Mouse (Mus musculus): ENCODE measurements around the gene Rgp1. TPM values are rescaled to one million over a fixed set of nuclear protein-coding genes. Genes with fewer than 3 reads are reported as not detected.

Rgp1 gene
- polyA plus RNA-seq, 1 experiment from 2014 or later = 30.7 TPM

- H3K4me2 ChIP-seq = peak overlapping the region; percentile 85
- peak overlapping the region; percentile 90 for H3K4me3 ChIP-seq (replicated peaks)
- WGBS = 66% methylated on average over 4 of the region's 4 CpGs
- H3K36me3 ChIP-seq = peaks cover 41% of the 10 kb centered on the region
- peaks cover 42% of the 10 kb centered on the region for H3K4me1 ChIP-seq
- H3K27ac ChIP-seq = no peak overlapping the region
- peak overlapping the region; percentile 96 for H3K9ac ChIP-seq
- ATAC-seq (replicated peaks; ENCODE audit: low FRiP score) = no peak
- H3K9me3 ChIP-seq (replicated peaks) = no peaks in the 10 kb centered on the region
- H3K27me3 ChIP-seq = no peaks in the 10 kb centered on the region
These were observed 15.0 kb upstream of the Rgp1 start for GRCm38 (mm10) chr4:43563601-43563875.

GRCm38 (mm10) chr4:43564231-43564630 is 14.3 kb upstream of the Rgp1 start:
- ATAC-seq (replicated peaks; ENCODE audit: low FRiP score) = no peak
- H3K4me1 ChIP-seq = peaks cover 36% of the 10 kb centered on the region
- H3K27ac ChIP-seq = no peak overlapping the region
- H3K9ac ChIP-seq = 0 out of 2 replicates have a peak overlapping the region, but pooled peaks have one; percentile 10
- WGBS = 44% methylated on average over 2 of the region's 2 CpGs
- no peaks in the 10 kb centered on the region for H3K9me3 ChIP-seq (replicated peaks)
- no peak overlapping the region for H3K4me2 ChIP-seq
- H3K4me3 ChIP-seq (replicated peaks) = peak overlapping the region; percentile 90; the same call in 1 of the 2 replicates
- H3K36me3 ChIP-seq = peaks cover 48% of the 10 kb centered on the region
- H3K27me3 ChIP-seq = no peaks in the 10 kb centered on the region

GRCm38 (mm10) chr4:43567140-43567539 is 11.4 kb upstream of the Rgp1 start:
- peaks cover 77% of the 10 kb centered on the region for H3K36me3 ChIP-seq
- no peak overlapping the region for H3K4me3 ChIP-seq (replicated peaks)
- ATAC-seq (replicated peaks; ENCODE audit: low FRiP score) = no peak
- no peak overlapping the region for H3K9ac ChIP-seq
- 95% methylated on average over 9 of the region's 9 CpGs for WGBS
- no peak overlapping the region for H3K27ac ChIP-seq
- peaks cover 13% of the 10 kb centered on the region for H3K4me1 ChIP-seq
- H3K9me3 ChIP-seq (replicated peaks) = no peaks in the 10 kb centered on the region
- no peaks in the 10 kb centered on the region for H3K27me3 ChIP-seq
- no peak overlapping the region for H3K4me2 ChIP-seq

DNA sequence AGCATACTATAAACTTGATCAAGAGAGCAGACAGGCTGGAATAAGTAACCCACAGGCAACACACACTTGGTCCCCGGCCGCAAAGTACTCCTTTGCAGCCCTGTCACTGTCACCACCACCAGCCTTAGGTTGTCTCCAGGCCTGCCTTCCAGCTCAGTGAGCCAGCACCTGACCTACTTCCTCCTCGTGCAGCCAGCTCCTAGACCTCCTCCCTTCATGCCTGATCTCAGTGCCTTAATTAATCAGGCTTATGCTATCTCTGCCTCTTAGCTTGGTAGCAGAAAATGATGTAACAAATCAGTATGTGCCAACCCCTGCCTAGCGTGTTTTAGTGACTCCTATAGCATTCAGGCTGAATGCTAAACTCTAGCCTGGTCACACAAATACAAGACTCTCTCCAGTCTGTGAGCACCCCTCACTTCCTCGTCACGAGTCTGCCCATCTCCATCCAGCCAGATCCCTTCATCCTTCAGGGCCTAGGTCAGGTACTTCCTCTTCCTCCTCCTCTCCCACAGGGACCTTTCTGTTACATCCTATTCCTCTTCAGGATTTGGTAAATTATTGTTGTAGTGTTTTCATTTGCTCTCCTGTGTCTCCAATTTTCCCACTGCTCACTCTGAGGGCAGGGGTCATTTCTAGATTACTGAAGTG is 7.0 kb upstream of the Rgp1 start:
- H3K4me2 ChIP-seq = no peak overlapping the region
- H3K27ac ChIP-seq = no peak overlapping the region
- H3K9me3 ChIP-seq (replicated peaks) = no peaks in the 10 kb centered on the region
- H3K4me1 ChIP-seq = peaks cover 17% of the 10 kb centered on the region
- no peak overlapping the region for H3K4me3 ChIP-seq (replicated peaks)
- H3K9ac ChIP-seq = no peak overlapping the region
- 78% methylated on average over 6 of the region's 6 CpGs for WGBS
- ATAC-seq (replicated peaks; ENCODE audit: low FRiP score) = no peak
- no peaks in the 10 kb centered on the region for H3K27me3 ChIP-seq
- peaks cover 78% of the 10 kb centered on the region for H3K36me3 ChIP-seq

DNA sequence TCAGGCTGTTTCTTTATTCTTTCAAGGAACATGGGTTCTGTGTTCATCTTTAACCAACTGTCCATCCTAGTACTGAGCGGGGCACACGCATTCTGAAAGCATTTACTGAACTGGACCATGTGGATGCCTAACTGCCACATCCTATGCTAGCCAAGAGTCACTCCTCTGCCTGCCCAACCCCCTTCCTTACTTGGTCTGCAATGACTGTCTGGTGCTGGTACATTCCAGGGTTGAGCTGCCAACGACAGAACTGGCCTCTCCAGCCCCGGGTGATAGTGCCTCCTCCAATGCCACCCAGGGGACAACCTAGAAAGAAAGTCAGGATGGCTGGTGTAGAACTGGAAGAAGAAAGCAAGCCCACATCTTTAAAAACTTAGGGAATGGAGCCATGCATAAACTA is 5.0 kb upstream of the Rgp1 start:
- 87% methylated on average over 4 of the region's 4 CpGs for WGBS
- no peaks in the 10 kb centered on the region for H3K27me3 ChIP-seq
- no peak overlapping the region for H3K4me3 ChIP-seq (replicated peaks)
- H3K4me2 ChIP-seq = no peak overlapping the region
- H3K27ac ChIP-seq = no peak overlapping the region
- H3K36me3 ChIP-seq = peaks cover 58% of the 10 kb centered on the region
- H3K9me3 ChIP-seq (replicated peaks) = no peaks in the 10 kb centered on the region
- peaks cover 32% of the 10 kb centered on the region for H3K4me1 ChIP-seq
- no peak for ATAC-seq (replicated peaks; ENCODE audit: low FRiP score)
- no peak overlapping the region for H3K9ac ChIP-seq

DNA sequence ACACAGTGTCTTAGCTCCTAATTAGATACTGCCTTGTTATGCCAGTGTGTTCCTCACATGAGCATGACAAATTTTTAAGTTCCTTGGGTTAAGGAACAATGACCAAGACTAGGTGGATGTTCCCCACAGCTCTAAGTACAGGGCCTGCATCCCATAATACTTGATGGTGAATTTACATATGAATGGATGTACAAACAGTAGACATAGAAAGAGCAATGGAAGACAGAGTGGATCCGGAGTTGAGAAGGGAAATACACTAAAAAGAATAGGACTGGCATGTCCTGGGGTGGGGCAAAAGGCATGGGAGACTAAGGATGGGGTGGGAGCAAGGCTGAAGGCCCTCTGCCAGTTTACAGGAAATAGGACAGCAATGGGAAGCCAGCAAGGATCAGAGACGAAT is 3.2 kb upstream of the Rgp1 start:
- H3K4me1 ChIP-seq = peaks cover 44% of the 10 kb centered on the region
- H3K4me2 ChIP-seq = no peak overlapping the region
- H3K4me3 ChIP-seq (replicated peaks) = no peak overlapping the region
- no peaks in the 10 kb centered on the region for H3K9me3 ChIP-seq (replicated peaks)
- H3K9ac ChIP-seq = no peak overlapping the region
- ATAC-seq (replicated peaks; ENCODE audit: low FRiP score) = no peak
- H3K27ac ChIP-seq = no peak overlapping the region
- H3K36me3 ChIP-seq = peaks cover 44% of the 10 kb centered on the region
- H3K27me3 ChIP-seq = no peaks in the 10 kb centered on the region
- 79% methylated on average over 2 of the region's 2 CpGs for WGBS

GRCm38 (mm10) chr4:43577237-43577881 is 1.2 kb upstream of the Rgp1 start:
- no peaks in the 10 kb centered on the region for H3K9me3 ChIP-seq (replicated peaks)
- peaks cover 45% of the 10 kb centered on the region for H3K4me1 ChIP-seq
- 38% methylated on average over 8 of the region's 8 CpGs for WGBS
- no peaks in the 10 kb centered on the region for H3K27me3 ChIP-seq
- no peak for ATAC-seq (replicated peaks; ENCODE audit: low FRiP score)
- H3K9ac ChIP-seq = peak overlapping the region; percentile 72
- H3K36me3 ChIP-seq = peaks cover 44% of the 10 kb centered on the region
- H3K27ac ChIP-seq = no peak overlapping the region
- peak overlapping the region; percentile 81 for H3K4me2 ChIP-seq
- peak overlapping the region; percentile 62 for H3K4me3 ChIP-seq (replicated peaks)

DNA sequence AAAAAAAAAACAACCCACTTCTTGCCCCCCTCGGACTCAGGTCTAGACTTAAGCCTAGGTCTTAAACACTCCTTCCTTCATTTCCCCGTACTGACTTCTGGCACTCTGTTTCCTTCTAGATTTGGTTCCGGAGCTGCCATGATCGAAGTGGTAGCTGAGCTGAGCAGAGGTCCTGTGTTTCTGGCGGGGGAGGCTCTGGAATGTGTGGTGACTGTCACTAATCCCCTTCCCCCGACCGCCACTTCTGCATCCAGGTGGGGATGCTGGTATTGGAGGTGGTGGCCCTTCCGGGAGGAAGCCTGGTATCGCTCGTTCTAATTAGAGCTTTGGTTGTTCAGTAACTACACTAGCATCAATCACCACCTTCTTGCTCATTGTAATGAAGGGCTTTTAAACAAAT is 741 bp downstream of the Rgp1 start:
- 6% methylated on average over 10 of the region's 10 CpGs for WGBS
- Histone ChIP-seq H3K9me3 (replicated peaks) (no peaks in the 10 kb centered on the region), H3K4me3 (replicated peaks) (peak overlapping the region; percentile 62), H3K4me2 (peak overlapping the region; percentile 81), H3K9ac (peak overlapping the region; percentile 72), H3K36me3 (peaks cover 44% of the 10 kb centered on the region), H3K27ac (peak overlapping the region; percentile 93), H3K27me3 (no peaks in the 10 kb centered on the region), H3K4me1 (peaks cover 48% of the 10 kb centered on the region)
- no peak for ATAC-seq (replicated peaks; ENCODE audit: low FRiP score)

GRCm38 (mm10) chr4:43579731-43580130 is 1.2 kb downstream of the Rgp1 start:
- WGBS = 82% methylated on average over 6 of the region's 6 CpGs
- Histone ChIP-seq H3K27me3 (no peaks in the 10 kb centered on the region), H3K9me3 (replicated peaks) (no peaks in the 10 kb centered on the region), H3K4me3 (replicated peaks) (peak overlapping the region; percentile 62), H3K4me2 (peak overlapping the region; percentile 81), H3K36me3 (peaks cover 46% of the 10 kb centered on the region), H3K4me1 (peaks cover 53% of the 10 kb centered on the region), H3K27ac (no peak overlapping the region), H3K9ac (peak overlapping the region; percentile 5; the same call in 1 of the 2 replicates)
- no peak for ATAC-seq (replicated peaks; ENCODE audit: low FRiP score)

DNA sequence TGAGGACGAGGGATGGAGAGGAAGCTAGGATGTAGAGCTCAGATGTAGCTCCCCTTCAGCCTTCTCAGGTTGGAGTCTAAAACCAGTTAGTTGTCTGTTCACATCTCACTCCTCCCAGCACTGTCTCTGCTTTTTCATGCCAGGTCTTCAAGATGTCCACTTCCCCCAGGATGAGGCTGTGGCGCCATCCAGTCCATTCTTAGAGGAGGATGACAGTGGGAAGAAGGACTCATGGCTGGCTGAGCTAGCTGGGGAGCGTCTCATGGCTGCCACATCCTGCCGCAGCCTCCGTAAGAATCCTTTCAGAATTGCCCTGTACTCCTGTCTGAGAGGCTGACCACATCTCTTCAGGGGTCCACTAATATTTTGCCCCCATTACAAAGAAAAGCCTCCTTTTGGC is 2.2 kb downstream of the Rgp1 start:
- ATAC-seq (replicated peaks; ENCODE audit: low FRiP score) = no peak
- Histone ChIP-seq H3K27ac (no peak overlapping the region), H3K9ac (0 out of 2 replicates have a peak overlapping the region, but pooled peaks have one; percentile 5), H3K4me2 (no peak overlapping the region), H3K4me1 (peaks cover 49% of the 10 kb centered on the region), H3K4me3 (replicated peaks) (no peak overlapping the region), H3K27me3 (no peaks in the 10 kb centered on the region), H3K9me3 (replicated peaks) (no peaks in the 10 kb centered on the region), H3K36me3 (peaks cover 46% of the 10 kb centered on the region)
- WGBS = 91% methylated on average over 5 of the region's 5 CpGs

DNA sequence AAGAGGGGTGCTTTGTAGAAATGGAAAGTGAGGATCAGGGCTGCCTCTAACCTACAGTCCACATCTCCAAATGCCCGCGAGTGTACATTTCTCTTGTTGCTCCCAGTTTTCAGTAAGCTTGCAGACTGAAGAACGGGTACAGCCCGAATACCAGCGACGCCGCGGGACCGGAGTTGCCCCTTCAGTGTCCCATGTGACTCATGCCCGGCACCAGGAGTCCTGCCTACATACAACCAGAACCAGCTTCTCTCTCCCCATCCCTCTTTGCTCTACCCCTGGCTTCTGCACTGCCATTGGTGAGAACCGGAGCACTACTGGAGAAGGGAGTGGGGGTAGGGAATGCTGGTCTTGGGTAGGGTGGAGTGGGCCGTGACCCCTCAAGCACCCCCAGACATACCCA is 2.9 kb downstream of the Rgp1 start:
- Histone ChIP-seq H3K27ac (no peak overlapping the region), H3K27me3 (no peaks in the 10 kb centered on the region), H3K9me3 (replicated peaks) (no peaks in the 10 kb centered on the region), H3K36me3 (peaks cover 46% of the 10 kb centered on the region), H3K4me3 (replicated peaks) (no peak overlapping the region), H3K9ac (no peak overlapping the region), H3K4me2 (no peak overlapping the region), H3K4me1 (peaks cover 49% of the 10 kb centered on the region)
- 92% methylated on average over 12 of the region's 12 CpGs for WGBS
- no peak for ATAC-seq (replicated peaks; ENCODE audit: low FRiP score)

- ATAC-seq (replicated peaks; ENCODE audit: low FRiP score) = no peak
- 95% methylated on average over 5 of the region's 5 CpGs for WGBS
These were observed 3.7 kb downstream of the Rgp1 start for GRCm38 (mm10) chr4:43582241-43582640.

More at GRCm38 (mm10) chr4:43582241-43582640, 3.7 kb downstream of the Rgp1 start:
- no peak overlapping the region for H3K4me2 ChIP-seq
- H3K4me1 ChIP-seq = peaks cover 41% of the 10 kb centered on the region
- H3K9me3 ChIP-seq (replicated peaks) = no peaks in the 10 kb centered on the region
- H3K27ac ChIP-seq = no peak overlapping the region
- H3K4me3 ChIP-seq (replicated peaks) = no peak overlapping the region
- H3K27me3 ChIP-seq = no peaks in the 10 kb centered on the region
- H3K9ac ChIP-seq = no peak overlapping the region
- peaks cover 46% of the 10 kb centered on the region for H3K36me3 ChIP-seq

All from kidney, embryonic 15.5 days (tissue).